Mouse (Mus musculus) E14TG2a.4 (cell line): ENCODE results near the gene Slc16a12.
A peak's percentile ranks its signal among the peaks of the same experiment; 100 is the strongest.

ENCODE experiments used
- CTCF ChIP-seq: conservative IDR thresholded peaks from 2 replicates; pipeline ENCODE4 v1.5.1; 2014; ENCODE audit warnings: low read length
- NANOG ChIP-seq: IDR thresholded peaks from 2 replicates; pipeline ENCODE4 v1.6.1; 2014; ENCODE audit warnings: borderline replicate concordance, low read length, mixed read lengths

DNA sequence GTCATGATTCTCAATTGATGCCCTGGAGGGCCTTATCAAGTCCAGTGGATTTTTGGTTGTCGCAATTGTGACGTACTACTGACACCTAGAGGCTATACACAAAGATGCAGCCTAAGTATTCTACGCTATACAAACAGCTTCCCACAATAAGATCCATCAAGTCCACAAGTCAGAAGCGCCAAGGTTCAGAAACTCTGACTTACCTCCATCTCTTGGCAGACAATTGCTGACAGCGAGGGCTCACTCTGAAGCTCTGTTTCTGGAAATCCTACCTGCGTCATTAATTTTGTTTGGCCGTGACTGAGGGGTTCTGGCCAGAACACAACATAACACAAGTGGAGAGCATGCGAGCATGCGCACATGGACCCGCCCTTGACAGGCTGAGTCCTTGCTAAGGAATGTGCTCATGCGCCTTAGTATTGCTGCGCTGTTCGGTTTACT, 85.0 kb downstream of the Slc16a12 start:
- TF ChIP-seq CTCF (peak; percentile 68), NANOG (no peak)
